Mouse (Mus musculus): ENCODE measurements around the gene Acrbp. TPM values are rescaled to one million over a fixed set of nuclear protein-coding genes. Genes with fewer than 3 reads are reported as not detected.
"Not testable (repeated sequence)": the region's sequence is repeated elsewhere in the genome, so short reads cannot be mapped to it uniquely, and the experiment has no call there.

Gene Acrbp
- polyA plus RNA-seq, 1 experiment from 2014 or later, result 4.4 TPM

GRCm38 (mm10) chr6:125061493-125061892 is 12.0 kb downstream of the Acrbp start:
- H3K4me3 ChIP-seq (ENCODE audit: low read depth, low read length), result no peak overlapping the region
- H3K9me3 ChIP-seq (ENCODE audit: low read length), result no peaks in the 10 kb centered on the region
- no peak for DNase-seq (ENCODE audit: low spot score)
- no peaks in the 10 kb centered on the region for H3K4me1 ChIP-seq (ENCODE audit: insufficient read depth, low read depth, low read length)
- no peak overlapping the region for H3K27ac ChIP-seq (ENCODE audit: low read length)
- H3K4me2 ChIP-seq (replicated peaks; ENCODE audit: low read depth, low read length), result no peak overlapping the region
- no peak for ATAC-seq
- TF ChIP-seq CTCF (IDR thresholded peaks at IDR 0.05) (no peak), EP300 (IDR thresholded peaks at IDR 0.05) (no peak)
- no peak overlapping the region for H3K9ac ChIP-seq (replicated peaks; ENCODE audit: low read depth)
- 25% methylated on average over 6 of the region's 6 CpGs for WGBS
- H3K36me3 ChIP-seq (ENCODE audit: insufficient read depth, low read length), result 0 out of 2 replicates have a peak, but pooled peaks cover 3% of the 10 kb centered on the region
- no peaks in the 10 kb centered on the region for H3K27me3 ChIP-seq (replicated peaks; ENCODE audit: insufficient read depth, low read length)

- no peak for ATAC-seq
- no peak overlapping the region for H3K27ac ChIP-seq (ENCODE audit: low read length)
- no peak for DNase-seq (ENCODE audit: low spot score)
- 72% methylated on average over 5 of the region's 5 CpGs for WGBS
- H3K4me2 ChIP-seq (replicated peaks; ENCODE audit: low read depth, low read length), result no peak overlapping the region
- H3K4me3 ChIP-seq (ENCODE audit: low read depth, low read length), result no peak overlapping the region
- H3K4me1 ChIP-seq (ENCODE audit: insufficient read depth, low read depth, low read length), result no peaks in the 10 kb centered on the region
- no peaks in the 10 kb centered on the region for H3K9me3 ChIP-seq (ENCODE audit: low read length)
- H3K27me3 ChIP-seq (replicated peaks; ENCODE audit: insufficient read depth, low read length), result no peaks in the 10 kb centered on the region
- H3K9ac ChIP-seq (replicated peaks; ENCODE audit: low read depth), result no peak overlapping the region
- H3K36me3 ChIP-seq (ENCODE audit: insufficient read depth, low read length), result no peaks in the 10 kb centered on the region
- TF ChIP-seq CTCF (IDR thresholded peaks at IDR 0.05) (no peak), EP300 (IDR thresholded peaks at IDR 0.05) (no peak)
These were observed 13.0 kb downstream of the Acrbp start for GRCm38 (mm10) chr6:125062511-125062910.

- ATAC-seq (no peak), DNase-seq (ENCODE audit: low spot score) (no peak)
- Histone ChIP-seq H3K9me3 (ENCODE audit: low read length) (no peaks in the 10 kb centered on the region), H3K9ac (replicated peaks; ENCODE audit: low read depth) (no peak overlapping the region), H3K36me3 (ENCODE audit: insufficient read depth, low read length) (no peaks in the 10 kb centered on the region), H3K27ac (ENCODE audit: low read length) (no peak overlapping the region), H3K27me3 (replicated peaks; ENCODE audit: insufficient read depth, low read length) (no peaks in the 10 kb centered on the region), H3K4me2 (replicated peaks; ENCODE audit: low read depth, low read length) (no peak overlapping the region), H3K4me1 (ENCODE audit: insufficient read depth, low read depth, low read length) (no peaks in the 10 kb centered on the region), H3K4me3 (ENCODE audit: low read depth, low read length) (no peak overlapping the region)
- TF ChIP-seq EP300 (IDR thresholded peaks at IDR 0.05) (no peak), CTCF (IDR thresholded peaks at IDR 0.05) (no peak)
- 65% methylated on average over 6 of the region's 6 CpGs for WGBS
These were observed 14.4 kb downstream of the Acrbp start for GRCm38 (mm10) chr6:125063906-125064305.

DNA sequence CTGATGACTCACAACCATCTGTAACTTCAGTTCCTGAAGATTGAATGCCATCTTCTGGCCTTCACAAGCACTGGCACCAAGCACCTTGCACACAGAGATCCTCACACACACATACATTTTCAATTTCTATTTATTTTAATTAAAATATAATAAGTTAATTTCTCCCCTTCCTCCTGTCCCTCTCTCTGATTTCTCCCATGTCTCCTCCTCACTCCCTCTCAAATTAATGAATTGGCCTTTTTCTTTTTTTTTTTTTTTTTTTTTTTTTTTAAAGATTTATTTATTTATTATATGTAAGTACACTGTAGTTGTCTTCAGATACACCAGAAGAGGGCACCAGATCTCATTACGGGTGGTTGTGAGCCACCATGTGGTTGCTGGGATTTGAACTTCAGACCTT is 15.7 kb downstream of the Acrbp start:
- not testable (repeated sequence) for H3K27me3 ChIP-seq (replicated peaks; ENCODE audit: insufficient read depth, low read length); H3K36me3 ChIP-seq (ENCODE audit: insufficient read depth, low read length); ATAC-seq; H3K9ac ChIP-seq (replicated peaks; ENCODE audit: low read depth); H3K27ac ChIP-seq (ENCODE audit: low read length); DNase-seq (ENCODE audit: low spot score); H3K4me1 ChIP-seq (ENCODE audit: insufficient read depth, low read depth, low read length); H3K4me3 ChIP-seq (ENCODE audit: low read depth, low read length); H3K9me3 ChIP-seq (ENCODE audit: low read length); H3K4me2 ChIP-seq (replicated peaks; ENCODE audit: low read depth, low read length)
- no CpG with 5 or more reads among the region's 1 CpGs for WGBS

DNA sequence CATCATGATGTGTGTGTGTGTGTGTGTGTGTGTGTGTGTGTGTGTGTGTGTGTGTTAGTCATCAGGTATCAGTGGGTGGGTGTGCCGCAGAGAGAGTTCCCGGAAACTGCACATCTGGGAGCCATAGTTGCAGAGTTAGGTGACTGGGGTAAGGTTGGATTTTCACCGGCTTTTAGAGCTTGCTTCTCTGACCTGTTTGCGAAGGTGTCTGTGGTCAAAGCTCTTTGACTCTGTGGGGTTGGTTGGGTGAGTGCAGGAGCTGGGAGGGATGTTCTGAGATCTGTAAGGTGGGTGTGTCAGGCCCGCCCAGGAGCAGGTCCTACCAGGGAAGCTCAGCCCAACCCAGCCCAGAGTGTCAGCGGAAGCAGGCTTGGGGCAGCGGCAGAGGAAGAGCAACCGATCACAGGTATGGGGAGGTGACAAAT is 18.1 kb downstream of the Acrbp start, which contains the start of gene Lpar5:
Gene Lpar5 (plus strand): TSS at position 350 of the 425 bp plus-strand sequence.
- H3K4me2 ChIP-seq (replicated peaks; ENCODE audit: low read depth, low read length), result no peak within 1 kb of the TSS
- no peaks in the 10 kb centered on the region for H3K9me3 ChIP-seq (ENCODE audit: low read length)
- 54% methylated on average over 8 of the region's 8 CpGs for WGBS
- H3K36me3 ChIP-seq (ENCODE audit: insufficient read depth, low read length), result no peaks in the 10 kb centered on the region
- no peaks in the 10 kb centered on the region for H3K4me1 ChIP-seq (ENCODE audit: insufficient read depth, low read depth, low read length)
- ATAC-seq, result no peak
- H3K27me3 ChIP-seq (replicated peaks; ENCODE audit: insufficient read depth, low read length), result no peaks in the 10 kb centered on the region
- no peak within 1 kb of the TSS for H3K9ac ChIP-seq (replicated peaks; ENCODE audit: low read depth)
- TF ChIP-seq EP300 (IDR thresholded peaks at IDR 0.05) (no peak), CTCF (IDR thresholded peaks at IDR 0.05) (no peak)
- DNase-seq (ENCODE audit: low spot score), result no peak
- H3K4me3 ChIP-seq (ENCODE audit: low read depth, low read length), result no peak within 1 kb of the TSS
- no peak within 1 kb of the TSS for H3K27ac ChIP-seq (ENCODE audit: low read length)

- DNase-seq (ENCODE audit: low spot score) (no peak), ATAC-seq (no peak)
- Histone ChIP-seq H3K9ac (replicated peaks; ENCODE audit: low read depth) (no peak overlapping the region), H3K4me3 (ENCODE audit: low read depth, low read length) (no peak overlapping the region), H3K27me3 (replicated peaks; ENCODE audit: insufficient read depth, low read length) (no peaks in the 10 kb centered on the region), H3K36me3 (ENCODE audit: insufficient read depth, low read length) (no peaks in the 10 kb centered on the region), H3K9me3 (ENCODE audit: low read length) (no peaks in the 10 kb centered on the region), H3K4me2 (replicated peaks; ENCODE audit: low read depth, low read length) (no peak overlapping the region), H3K4me1 (ENCODE audit: insufficient read depth, low read depth, low read length) (no peaks in the 10 kb centered on the region), H3K27ac (ENCODE audit: low read length) (no peak overlapping the region)
- 70% methylated on average over 18 of the region's 18 CpGs for WGBS
- TF ChIP-seq CTCF (IDR thresholded peaks at IDR 0.05), result no peak
- TF ChIP-seq EP300 (IDR thresholded peaks at IDR 0.05), result no peak
These were observed 21.8 kb downstream of the Acrbp start for GRCm38 (mm10) chr6:125071170-125071895.
